Mouse (Mus musculus) layer of hippocampus, adult 9-10 months (tissue): ENCODE measurements around the gene Gm27021.

Experiments
- DNase-seq: peaks from one replicate; pipeline ENCODE4 v3.0.0; 2022; ENCODE audit warnings: low spot score

Gm27021 gene

GRCm38 (mm10) chr8:120641245-120641644, 26.6 kb downstream of the Gm27021 start:
- no peak for DNase-seq

GRCm38 (mm10) chr8:120634329-120634839, 33.5 kb downstream of the Gm27021 start:
- no peak for DNase-seq

- no peak for DNase-seq
These were observed 34.1 kb downstream of the Gm27021 start for GRCm38 (mm10) chr8:120633665-120634271.

GRCm38 (mm10) chr8:120632969-120633664, 34.8 kb downstream of the Gm27021 start:
- DNase-seq, result no peak

GRCm38 (mm10) chr8:120631441-120632375, 36.2 kb downstream of the Gm27021 start:
- no peak for DNase-seq

- DNase-seq, result no peak
These were observed 37.0 kb downstream of the Gm27021 start for GRCm38 (mm10) chr8:120630848-120631247.

- DNase-seq, result no peak
These were observed 37.8 kb downstream of the Gm27021 start for GRCm38 (mm10) chr8:120630031-120630430.

GRCm38 (mm10) chr8:120627298-120627697, 40.6 kb downstream of the Gm27021 start:
- DNase-seq, result no peak

GRCm38 (mm10) chr8:120626461-120626860, 41.4 kb downstream of the Gm27021 start:
- DNase-seq, result no peak

- no peak for DNase-seq
These were observed 44.3 kb downstream of the Gm27021 start for GRCm38 (mm10) chr8:120623608-120624007.

GRCm38 (mm10) chr8:120622161-120622560, 45.7 kb downstream of the Gm27021 start:
- no peak for DNase-seq

- no peak for DNase-seq
These were observed 47.4 kb downstream of the Gm27021 start for GRCm38 (mm10) chr8:120620441-120620840.

- peak; percentile 61 for DNase-seq
These were observed 48.4 kb downstream of the Gm27021 start for GRCm38 (mm10) chr8:120619235-120620180.

GRCm38 (mm10) chr8:120618110-120618509, 49.8 kb downstream of the Gm27021 start:
- DNase-seq, result peak; percentile 71

GRCm38 (mm10) chr8:120616663-120617626, 50.9 kb downstream of the Gm27021 start:
- no peak for DNase-seq

- no peak for DNase-seq
These were observed 53.4 kb downstream of the Gm27021 start for GRCm38 (mm10) chr8:120614491-120614890.

GRCm38 (mm10) chr8:120610824-120611223, 57.1 kb downstream of the Gm27021 start:
- no peak for DNase-seq

GRCm38 (mm10) chr8:120607885-120608284, 60.0 kb downstream of the Gm27021 start:
- peak; percentile 71 for DNase-seq

- no peak for DNase-seq
These were observed 60.4 kb downstream of the Gm27021 start for GRCm38 (mm10) chr8:120607460-120607859.

- no peak for DNase-seq
These were observed 65.2 kb downstream of the Gm27021 start for GRCm38 (mm10) chr8:120602672-120603071.
